Mouse (Mus musculus): ENCODE measurements around the gene Serhl.

DNA sequence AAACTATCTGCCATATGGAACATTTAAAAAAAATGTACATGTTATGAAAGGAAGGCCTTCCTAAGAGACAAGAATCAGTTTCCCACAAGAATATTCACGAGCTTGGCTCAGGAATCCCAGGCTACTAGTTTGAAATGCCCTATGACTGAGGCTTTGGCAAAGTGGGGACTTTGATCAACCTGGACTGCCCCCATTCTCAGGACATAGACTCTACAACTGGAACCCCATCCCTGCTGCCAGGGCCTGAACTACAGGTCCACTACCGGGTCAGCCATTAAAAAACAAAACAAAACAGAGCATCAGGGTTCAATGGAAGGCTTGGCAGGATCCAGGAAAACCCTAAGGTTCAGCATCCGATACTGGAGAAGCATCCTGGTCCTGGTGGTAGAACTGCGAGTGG is 61.4 kb downstream of the Serhl start:
- TF ChIP-seq CTCF (conservative IDR thresholded peaks at IDR 0.05 in 1 of 2, IDR thresholded peaks at IDR 0.05 in 1 of 2; ENCODE audit: low read depth in 2 of 2, low read length in 2 of 2) (no peak), HCFC1 (IDR thresholded peaks at IDR 0.05; ENCODE audit: low read depth, low read length) (no peak), MAFK (IDR thresholded peaks at IDR 0.05; ENCODE audit: insufficient replicate concordance, low read length) (no peak), ETS1 (conservative IDR thresholded peaks at IDR 0.05; ENCODE audit: low read depth, low read length) (no peak), USF1 (IDR thresholded peaks at IDR 0.05; ENCODE audit: low read depth, low read length) (no peak)

Data from CH12.LX (cell line).